Mouse (Mus musculus): ENCODE results near the gene Esrrg.

GRCm38 (mm10) chr1:187868427-187868826, 259.8 kb downstream of the Esrrg start:
- no peak for TF ChIP-seq GATA1 (IDR thresholded peaks at IDR 0.05; ENCODE audit: borderline replicate concordance, low read length)
- TF ChIP-seq FLI1 (IDR thresholded peaks at IDR 0.05; ENCODE audit: low read length), result no peak

Data from megakaryocyte, embryonic 14.5 days (primary cell).